Mouse (Mus musculus) C2C12 (cell line): ENCODE results near the gene S100a3. TPM values are rescaled to one million over a fixed set of nuclear protein-coding genes. Genes with fewer than 3 reads are reported as not detected.

Source experiments
- H3K27me3 ChIP-seq: one replicate; pipeline ENCODE4 v1.6.1; 2011; ENCODE audit not compliant: control insufficient read depth, insufficient read depth, insufficient read length
- H3K36me3 ChIP-seq: one replicate; pipeline ENCODE4 v1.6.1; 2011; ENCODE audit not compliant: control insufficient read depth, insufficient read depth
- H3K4me3 ChIP-seq: one replicate; pipeline ENCODE4 v1.5.1; 2011; ENCODE audit warnings: mild to moderate bottlenecking, control low read depth; ENCODE audit not compliant: poor library complexity, insufficient read depth, severe bottlenecking
- H3K79me2 ChIP-seq: one replicate; pipeline ENCODE4 v1.6.1; 2011; ENCODE audit not compliant: control insufficient read depth, insufficient read depth
- H3K79me3 ChIP-seq: one replicate; pipeline ENCODE4 v1.6.1; 2011; ENCODE audit warnings: low read depth, control low read depth
- H3ac ChIP-seq: one replicate; pipeline ENCODE3; 2011; ENCODE audit warnings: low read depth; ENCODE audit not compliant: control insufficient read depth, insufficient read length
- CEBPB ChIP-seq: IDR thresholded peaks from one replicate; pipeline ENCODE4 v1.6.1; 2011; ENCODE audit warnings: low read depth, mild to moderate bottlenecking, control low read depth, moderate library complexity
- CTCF ChIP-seq: IDR thresholded peaks from one replicate; pipeline ENCODE4 v1.5.1; 2011; ENCODE audit not compliant: control insufficient read depth, insufficient read depth, insufficient read length
- FOSL1 ChIP-seq: IDR thresholded peaks from one replicate; pipeline ENCODE4 v1.8.0; 2011; ENCODE audit warnings: mild to moderate bottlenecking, low read length; ENCODE audit not compliant: poor library complexity, insufficient read depth, severe bottlenecking
- MAX ChIP-seq: IDR thresholded peaks from one replicate; pipeline ENCODE4 v1.6.1; 2011; ENCODE audit warnings: mild to moderate bottlenecking, control low read depth
- MYOD1 ChIP-seq: IDR thresholded peaks from one replicate; pipeline ENCODE4 v1.6.1; 2011; ENCODE audit warnings: low read depth; ENCODE audit not compliant: control insufficient read depth, insufficient read length
- MYOG ChIP-seq: IDR thresholded peaks from one replicate; pipeline ENCODE4 v1.6.1; 2011; ENCODE audit not compliant: control insufficient read depth, insufficient read length; ENCODE audit errors: extremely low read depth
- USF1 ChIP-seq: IDR thresholded peaks from one replicate; pipeline ENCODE4 v1.6.1; 2011; ENCODE audit warnings: low read depth, mild to moderate bottlenecking, control low read depth, moderate library complexity
- polyA plus RNA-seq: library from polyadenylated mRNA; unstranded; fragments of >200 nt; fragmentation: generic; extraction: Trizol; gene quantifications from one replicate; pipeline ENCODE4 v1.2.1, GENCODE M21; 2012; ENCODE audit warnings: missing spikeins

S100a3 gene
- polyA plus RNA-seq, 1 experiment = 22.0 TPM

DNA sequence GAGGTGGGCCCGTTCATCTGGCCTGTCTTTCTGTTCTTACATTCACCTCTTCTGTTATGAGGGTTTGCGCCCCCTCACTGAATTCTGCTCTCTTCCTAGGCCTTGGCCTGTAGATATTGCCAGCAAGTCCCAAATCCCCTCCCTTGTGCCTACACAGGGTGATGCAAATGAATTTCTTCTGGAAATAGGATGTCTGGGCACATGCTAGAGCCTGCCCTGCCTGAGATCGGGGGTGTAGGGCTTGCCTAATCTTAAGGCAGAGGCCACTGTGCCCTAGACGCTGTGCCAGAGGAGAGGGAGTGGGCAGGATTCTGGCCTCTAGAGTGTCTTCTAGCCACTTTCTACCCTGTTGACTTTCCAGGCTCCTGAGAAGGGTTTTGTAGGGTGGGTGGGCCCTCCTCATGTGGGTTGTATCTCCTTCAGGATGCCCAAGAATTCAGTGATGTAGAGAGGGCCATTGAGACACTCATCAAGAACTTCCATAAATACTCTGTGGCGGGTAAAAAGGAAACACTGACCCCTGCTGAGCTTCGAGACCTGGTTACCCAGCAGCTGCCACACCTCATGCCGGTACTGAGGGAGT lies 33.0 kb upstream of the S100a3 start:
- Histone ChIP-seq H3K36me3 (peaks cover 12% of the 10 kb centered on the region), H3K79me3 (no peaks in the 10 kb centered on the region), H3K4me3 (no peak overlapping the region), H3K79me2 (no peaks in the 10 kb centered on the region), H3K27me3 (no peaks in the 10 kb centered on the region), H3ac (no peak overlapping the region)
- no peak for TF ChIP-seq MYOG
- TF ChIP-seq FOSL1 = no peak
- TF ChIP-seq USF1 = no peak
- no peak for TF ChIP-seq MAX
- TF ChIP-seq MYOD1 = no peak
- no peak for TF ChIP-seq CEBPB
- no peak for TF ChIP-seq CTCF

DNA sequence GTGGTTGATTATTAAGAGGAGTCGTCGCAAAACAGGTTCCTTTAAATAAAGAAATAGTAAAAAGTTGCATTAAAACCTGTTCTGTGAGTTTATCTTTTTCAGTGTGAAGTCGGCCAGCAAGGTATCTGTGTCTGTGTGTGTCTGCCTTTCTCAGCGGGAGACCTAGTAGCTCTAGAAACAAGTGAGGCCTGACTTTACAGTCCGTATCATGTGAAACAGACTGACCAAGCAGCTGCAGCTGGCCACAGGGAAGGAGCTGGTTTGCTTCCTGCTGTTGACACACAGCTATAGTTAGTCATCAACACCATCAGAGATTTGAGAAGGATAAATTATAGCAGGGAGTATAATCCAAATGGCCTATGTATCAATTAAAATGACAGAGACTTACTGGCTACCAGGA lies 28.7 kb upstream of the S100a3 start:
- no peak overlapping the region for H3K4me3 ChIP-seq
- no peaks in the 10 kb centered on the region for H3K79me3 ChIP-seq
- TF ChIP-seq MYOG (no peak), MYOD1 (peak; percentile 12)
- H3ac ChIP-seq = no peak overlapping the region
- H3K36me3 ChIP-seq = no peaks in the 10 kb centered on the region
- no peaks in the 10 kb centered on the region for H3K27me3 ChIP-seq
- H3K79me2 ChIP-seq = no peaks in the 10 kb centered on the region

DNA sequence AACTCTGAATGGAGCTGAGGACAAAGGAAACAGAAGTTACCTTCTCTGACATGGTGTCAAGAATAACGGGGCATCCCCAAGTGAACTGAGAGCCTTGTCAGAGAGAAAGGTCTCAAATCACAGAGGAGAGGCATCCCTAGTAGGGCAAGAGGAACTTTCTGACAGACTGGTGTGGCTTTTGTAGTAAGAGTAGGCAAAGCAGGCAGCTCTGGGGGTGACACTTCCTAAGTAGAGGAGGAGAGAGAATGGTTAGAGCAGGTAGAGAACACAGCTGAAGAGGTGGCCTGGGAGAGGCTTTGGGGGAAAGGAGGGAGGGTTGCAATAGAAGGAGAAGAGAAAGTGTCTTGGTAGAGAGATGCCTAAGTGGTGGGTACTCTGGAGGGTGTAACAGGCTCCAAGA lies 24.9 kb upstream of the S100a3 start:
- Histone ChIP-seq H3ac (no peak overlapping the region), H3K27me3 (no peaks in the 10 kb centered on the region), H3K36me3 (no peaks in the 10 kb centered on the region), H3K4me3 (no peak overlapping the region), H3K79me3 (no peaks in the 10 kb centered on the region), H3K79me2 (no peaks in the 10 kb centered on the region)
- TF ChIP-seq CTCF (no peak), MYOG (no peak), MAX (no peak), USF1 (no peak), FOSL1 (no peak), CEBPB (no peak)

DNA sequence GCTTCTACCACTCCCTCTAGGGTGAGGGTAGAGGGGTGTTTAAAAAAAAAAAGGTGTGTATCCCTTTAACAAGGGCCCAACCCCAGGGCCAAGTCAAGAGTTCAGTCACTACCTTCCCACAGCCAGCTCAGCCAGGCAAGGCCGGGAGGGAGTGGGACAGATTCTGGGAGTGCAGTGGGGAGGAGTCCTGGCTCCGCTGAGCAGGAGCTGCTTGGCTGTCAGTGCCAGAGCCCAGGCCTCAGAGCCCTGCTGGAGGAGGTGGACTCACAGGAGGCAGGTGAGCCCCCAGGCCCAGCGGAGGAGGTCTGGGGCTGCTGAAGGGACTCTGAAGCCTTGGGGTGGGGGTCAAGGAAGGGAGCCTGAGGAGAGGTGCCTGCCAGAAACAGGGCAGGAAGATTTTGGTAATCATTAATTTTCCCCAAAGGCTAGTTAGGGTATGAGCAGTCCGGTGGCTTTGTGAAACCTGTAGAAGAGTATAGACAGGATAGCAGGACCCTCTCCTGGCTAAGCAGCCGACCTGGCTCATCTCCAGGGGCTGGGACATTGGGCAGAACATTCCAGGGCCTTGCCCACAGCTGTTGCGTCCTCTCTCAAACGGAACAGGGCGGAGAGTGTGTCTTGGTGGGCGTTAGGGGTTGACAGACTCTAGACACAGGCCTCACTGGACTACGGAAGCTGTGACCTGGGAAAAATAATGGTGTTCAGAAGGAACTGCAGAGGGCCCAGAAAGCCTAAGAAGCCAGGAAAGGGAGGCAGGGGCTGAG lies 23.1 kb upstream of the S100a3 start, which contains the start of gene S100a16:
Gene S100a16, plus strand, starts transcription at position 114 of the 764 bp plus-strand sequence.
- Histone ChIP-seq H3ac (peak within 1 kb of the TSS; percentile 33), H3K79me2 (no peaks in the 10 kb centered on the region), H3K27me3 (no peaks in the 10 kb centered on the region), H3K36me3 (no peaks in the 10 kb centered on the region), H3K4me3 (no peak within 1 kb of the TSS), H3K79me3 (no peaks in the 10 kb centered on the region)
- TF ChIP-seq CEBPB (no peak), USF1 (no peak), MAX (no peak), FOSL1 (no peak), CTCF (no peak), MYOG (no peak), MYOD1 (no peak)

DNA sequence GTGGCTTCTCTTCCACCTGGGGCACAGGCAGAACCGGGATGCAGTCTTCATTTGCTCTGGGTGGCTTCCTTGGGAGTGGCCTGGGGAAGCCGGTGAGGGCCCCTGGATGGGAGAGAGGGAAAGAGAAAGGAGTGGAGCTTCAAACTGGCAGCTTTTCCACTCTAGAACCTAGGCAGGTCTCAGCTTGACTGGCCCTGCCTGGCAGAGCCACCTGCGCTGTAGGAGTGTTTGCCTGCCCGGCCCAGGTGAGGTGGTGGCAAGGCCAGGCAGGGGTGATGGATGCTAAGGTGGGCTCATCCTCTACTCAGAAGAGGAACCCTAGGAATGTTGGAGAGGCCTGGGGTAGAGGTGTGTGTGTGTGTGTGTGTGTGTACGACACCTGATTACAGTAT lies 22.5 kb upstream of the S100a3 start:
- no peaks in the 10 kb centered on the region for H3K79me3 ChIP-seq
- H3K27me3 ChIP-seq = no peaks in the 10 kb centered on the region
- H3ac ChIP-seq = no peak overlapping the region
- no peaks in the 10 kb centered on the region for H3K79me2 ChIP-seq
- no peaks in the 10 kb centered on the region for H3K36me3 ChIP-seq
- TF ChIP-seq CTCF (no peak), CEBPB (no peak), MYOD1 (no peak), MYOG (no peak), FOSL1 (no peak), USF1 (no peak), MAX (no peak)
- H3K4me3 ChIP-seq = no peak overlapping the region

DNA sequence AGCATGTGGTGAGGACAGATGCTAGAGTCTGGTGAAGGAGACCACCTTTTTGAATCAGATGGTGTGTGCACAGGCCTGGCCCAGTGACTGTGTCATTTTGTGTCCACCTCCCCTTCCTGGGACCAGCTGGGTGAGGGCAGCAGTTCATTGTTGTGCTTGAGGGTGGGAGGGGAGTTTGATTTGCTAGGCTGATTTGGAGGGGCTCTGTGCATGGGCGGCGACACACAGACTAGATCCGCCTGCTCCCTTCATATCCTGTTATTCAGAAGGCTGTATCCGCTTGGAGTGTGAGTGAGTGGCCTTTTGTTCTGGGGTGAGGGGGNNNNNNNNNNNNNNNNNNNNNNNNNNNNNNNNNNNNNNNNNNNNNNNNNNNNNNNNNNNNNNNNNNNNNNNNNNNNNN lies 19.5 kb upstream of the S100a3 start:
- H3ac ChIP-seq = no peak overlapping the region
- H3K79me3 ChIP-seq = no peaks in the 10 kb centered on the region
- H3K4me3 ChIP-seq = no peak overlapping the region
- TF ChIP-seq USF1 = no peak
- TF ChIP-seq MYOD1 = no peak
- TF ChIP-seq CEBPB = no peak
- no peak for TF ChIP-seq MAX
- TF ChIP-seq MYOG = no peak
- TF ChIP-seq FOSL1 = no peak
- no peak for TF ChIP-seq CTCF
- no peaks in the 10 kb centered on the region for H3K79me2 ChIP-seq
- H3K36me3 ChIP-seq = no peaks in the 10 kb centered on the region
- H3K27me3 ChIP-seq = no peaks in the 10 kb centered on the region
